Mouse (Mus musculus) heart, adult 2 months (tissue): ENCODE results near the gene Tspan9.

Experiments used
- CTCF ChIP-seq: fragments of 200-600 bp; IDR thresholded peaks from 2 replicates; pipeline ENCODE4 v1.8.1; 2022; ENCODE audit warnings: antibody characterized with exemption, mild to moderate bottlenecking, moderate library complexity
- EP300 ChIP-seq: fragments of 200-500 bp; IDR thresholded peaks from 2 replicates; pipeline ENCODE4 v1.6.1; 2011; ENCODE audit warnings: low read depth, low read length, control low read depth; ENCODE audit not compliant: insufficient read depth
- POLR2A ChIP-seq: fragments of 200-500 bp; IDR thresholded peaks from 2 replicates; pipeline ENCODE4 v1.6.1; 2011; ENCODE audit warnings: mild to moderate bottlenecking, low read depth, low read length, control low read depth; ENCODE audit not compliant: insufficient read depth

- TF ChIP-seq CTCF (no peak), EP300 (no peak), POLR2A (no peak)
These were observed 157.0 kb downstream of the Tspan9 start for GRCm38 (mm10) chr6:127986357-127986756.
